Mouse (Mus musculus) forebrain, embryonic 14.5 days (tissue): Measurements from ENCODE around the gene Nudt3. TPM values are rescaled to one million over a fixed set of nuclear protein-coding genes. Genes with fewer than 3 reads are reported as not detected.

Source experiments
- ATAC-seq: fragments of 200-750 bp; cut with Nextera tagmentation; 2 replicates; pipeline ENCODE4 v1.8.0; 2017; ENCODE audit warnings: mild to moderate bottlenecking, moderate library complexity
- DNase-seq: peaks from one replicate; pipeline ENCODE4 v3.0.0-alpha.2; 2015; ENCODE audit warnings: low spot score
- H3K27ac ChIP-seq: fragments of 300-500 bp; sonication (generic); 2 replicates; pipeline ENCODE4 v1.5.1; 2014; ENCODE audit warnings: low read depth, mild to moderate bottlenecking, control low read depth, low read length, moderate library complexity
- H3K27me3 ChIP-seq: fragments of 300-500 bp; sonication (generic); replicated peaks from 2 replicates; pipeline ENCODE4 v1.6.1; 2014; ENCODE audit warnings: low read length, control low read depth, mixed read lengths; ENCODE audit not compliant: control insufficient read depth, insufficient read depth
- H3K36me3 ChIP-seq: fragments of 300-500 bp; sonication (generic); 2 replicates; pipeline ENCODE4 v1.6.1; 2014; ENCODE audit warnings: low read length, control low read depth; ENCODE audit not compliant: control insufficient read depth, insufficient read depth
- H3K4me1 ChIP-seq: fragments of 300-500 bp; sonication (generic); 2 replicates; pipeline ENCODE4 v1.6.1; 2014; ENCODE audit warnings: antibody characterized with exemption, low read length, control low read depth; ENCODE audit not compliant: control insufficient read depth, insufficient read depth
- H3K4me2 ChIP-seq: fragments of 300-500 bp; sonication (generic); 2 replicates; pipeline ENCODE4 v1.6.1; 2014; ENCODE audit warnings: mild to moderate bottlenecking, control low read depth, low read length
- H3K4me3 ChIP-seq: fragments of 300-500 bp; sonication (generic); 2 replicates; pipeline ENCODE4 v1.5.1; 2014; ENCODE audit warnings: low read depth, low read length, control low read depth
- H3K9ac ChIP-seq: fragments of 300-500 bp; sonication (generic); 2 replicates; pipeline ENCODE4 v1.6.1; 2014; ENCODE audit warnings: mild to moderate bottlenecking, low read length, control low read depth, moderate library complexity
- H3K9me3 ChIP-seq: fragments of 300-500 bp; sonication (generic); replicated peaks from 2 replicates; pipeline ENCODE4 v1.6.1; 2016; ENCODE audit warnings: low read length, control low read depth, mixed read lengths; ENCODE audit not compliant: control insufficient read depth
- WGBS: fragments of 180-500 bp; shearing (Covaris S2); extraction: QIAGEN DNeasy Blood & Tissue Kit; methylation state at CpG from one replicate; pipeline ENCODE4 v1.1.7; 2014; 5-methylcytosine and 5-hydroxymethylcytosine counted together
- polyA plus RNA-seq: library from polyadenylated mRNA; unstranded; fragments of >200 nt; fragmentation: Nextera tagmentation; extraction: Ambion mirVana; gene quantifications from 2 replicates; pipeline ENCODE4 v1.2.1, GENCODE M21; 2014

The Nudt3 gene
- polyA plus RNA-seq, 1 experiment from 2014 or later: 175 TPM

GRCm38 (mm10) chr17:27595659-27596375 is 27.5 kb downstream of the Nudt3 start:
- H3K27ac ChIP-seq: no peak overlapping the region

DNA sequence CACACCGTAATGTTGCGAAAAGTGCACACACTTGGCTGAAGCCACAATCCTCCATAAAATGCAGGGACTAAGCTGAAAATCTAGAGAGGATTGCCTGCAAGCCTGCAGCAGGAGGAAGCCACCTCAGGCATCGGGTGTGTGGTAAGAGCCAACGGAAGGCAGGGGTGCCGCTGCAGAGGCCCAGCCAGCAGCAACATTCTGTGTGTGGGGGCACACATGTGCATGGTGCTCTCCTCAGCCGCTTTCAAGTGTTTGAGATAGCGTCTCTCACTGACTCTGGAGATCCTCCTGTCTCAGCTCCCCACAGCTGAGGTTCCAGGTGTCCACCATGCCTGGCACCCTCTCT is 30.8 kb downstream of the Nudt3 start:
- Histone ChIP-seq H3K4me3 (no peak overlapping the region), H3K4me1 (no peaks in the 10 kb centered on the region), H3K9me3 (no peaks in the 10 kb centered on the region), H3K27ac (no peak overlapping the region), H3K36me3 (peaks cover 87% of the 10 kb centered on the region), H3K9ac (no peak overlapping the region), H3K4me2 (no peak overlapping the region), H3K27me3 (no peaks in the 10 kb centered on the region)
- WGBS: 98% methylated on average over 7 of the region's 7 CpGs
- DNase-seq: no peak
- no peak for ATAC-seq

More at GRCm38 (mm10) chr17:27595659-27596375, 27.5 kb downstream of the Nudt3 start:
- no peak for ATAC-seq
- DNase-seq: no peak
- peaks cover 60% of the 10 kb centered on the region for H3K36me3 ChIP-seq
- no peaks in the 10 kb centered on the region for H3K4me1 ChIP-seq
- no peak overlapping the region for H3K4me3 ChIP-seq
- no peaks in the 10 kb centered on the region for H3K27me3 ChIP-seq
- H3K9ac ChIP-seq: no peak overlapping the region
- no peak overlapping the region for H3K4me2 ChIP-seq
- H3K9me3 ChIP-seq: no peaks in the 10 kb centered on the region
- WGBS: 92% methylated on average over 15 of the region's 15 CpGs

DNA sequence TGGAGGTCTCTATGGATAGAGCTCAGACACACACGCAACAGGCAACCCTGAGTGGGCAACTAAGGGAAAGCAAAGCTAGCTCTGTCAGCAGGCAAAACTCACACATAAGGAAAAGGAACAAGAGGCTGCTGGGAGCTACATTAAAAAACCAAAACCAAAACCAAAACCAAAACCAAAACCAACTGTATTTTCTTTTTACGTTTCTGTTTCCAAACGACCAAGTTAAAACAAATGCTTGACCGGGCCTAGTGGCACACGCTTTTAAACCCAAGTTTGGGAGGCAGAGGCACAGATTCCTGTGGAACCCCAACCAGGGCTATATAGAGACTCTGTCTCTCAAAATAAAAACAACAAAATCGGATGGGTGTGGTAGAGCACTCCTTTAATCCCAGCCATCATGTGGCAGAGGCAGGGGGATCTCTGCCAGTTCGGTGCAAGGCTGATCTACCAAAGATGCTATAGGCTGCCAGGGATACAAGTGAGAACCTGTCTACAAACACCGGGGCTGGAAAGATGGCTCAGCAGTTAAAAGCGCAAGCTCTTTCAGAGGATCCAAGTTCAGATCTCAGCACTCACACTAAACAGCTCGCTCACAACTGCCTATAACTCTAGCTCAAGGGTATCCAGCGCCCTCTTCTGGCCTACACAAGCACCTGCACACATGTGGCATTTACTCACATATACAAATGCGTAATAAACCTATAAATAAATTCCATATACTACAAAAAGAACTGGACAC is 31.3 kb downstream of the Nudt3 start:
- no peaks in the 10 kb centered on the region for H3K27me3 ChIP-seq
- no peak overlapping the region for H3K27ac ChIP-seq
- H3K4me2 ChIP-seq: no peak overlapping the region
- DNase-seq (no peak), ATAC-seq (no peak)
- H3K9ac ChIP-seq: no peak overlapping the region
- H3K36me3 ChIP-seq: peaks cover 88% of the 10 kb centered on the region
- H3K9me3 ChIP-seq: no peaks in the 10 kb centered on the region
- H3K4me1 ChIP-seq: no peaks in the 10 kb centered on the region
- 88% methylated on average over 12 of the region's 12 CpGs for WGBS
- no peak overlapping the region for H3K4me3 ChIP-seq

- Histone ChIP-seq H3K9me3 (no peaks in the 10 kb centered on the region), H3K4me3 (no peak overlapping the region), H3K36me3 (peaks cover 70% of the 10 kb centered on the region), H3K9ac (no peak overlapping the region), H3K4me2 (no peak overlapping the region), H3K4me1 (no peaks in the 10 kb centered on the region), H3K27me3 (no peaks in the 10 kb centered on the region), H3K27ac (no peak overlapping the region)
- DNase-seq (no peak), ATAC-seq (no peak)
- 80% methylated on average over 8 of the region's 8 CpGs for WGBS
Observed at GRCm38 (mm10) chr17:27588231-27588630, 35.1 kb downstream of the Nudt3 start.

GRCm38 (mm10) chr17:27587252-27587651 is 36.0 kb downstream of the Nudt3 start:
- no peaks in the 10 kb centered on the region for H3K27me3 ChIP-seq
- no peak overlapping the region for H3K4me3 ChIP-seq
- WGBS: 87% methylated on average over 12 of the region's 12 CpGs
- no peak for DNase-seq
- H3K9me3 ChIP-seq: no peaks in the 10 kb centered on the region
- peaks cover 70% of the 10 kb centered on the region for H3K36me3 ChIP-seq
- H3K4me2 ChIP-seq: no peak overlapping the region
- no peak overlapping the region for H3K27ac ChIP-seq
- no peak overlapping the region for H3K9ac ChIP-seq
- ATAC-seq: no peak
- H3K4me1 ChIP-seq: no peaks in the 10 kb centered on the region

- Histone ChIP-seq H3K4me1 (no peaks in the 10 kb centered on the region), H3K27ac (no peak overlapping the region), H3K9me3 (no peaks in the 10 kb centered on the region), H3K36me3 (peaks cover 72% of the 10 kb centered on the region), H3K9ac (no peak overlapping the region), H3K4me2 (no peak overlapping the region), H3K27me3 (no peaks in the 10 kb centered on the region), H3K4me3 (no peak overlapping the region)
- ATAC-seq: no peak
- DNase-seq: no peak
- WGBS: 71% methylated on average over 9 of the region's 9 CpGs
Observed at GRCm38 (mm10) chr17:27586661-27587060, 36.6 kb downstream of the Nudt3 start.

- H3K4me3 ChIP-seq: no peak overlapping the region
- H3K27me3 ChIP-seq: no peaks in the 10 kb centered on the region
- no peaks in the 10 kb centered on the region for H3K4me1 ChIP-seq
- H3K9ac ChIP-seq: no peak overlapping the region
- peaks cover 77% of the 10 kb centered on the region for H3K36me3 ChIP-seq
- DNase-seq (no peak), ATAC-seq (no peak)
- 91% methylated on average over 13 of the region's 13 CpGs for WGBS
- no peaks in the 10 kb centered on the region for H3K9me3 ChIP-seq
- H3K27ac ChIP-seq: no peak overlapping the region
- no peak overlapping the region for H3K4me2 ChIP-seq
Observed at GRCm38 (mm10) chr17:27583185-27583894, 40.0 kb downstream of the Nudt3 start.

- ATAC-seq (no peak), DNase-seq (no peak)
- Histone ChIP-seq H3K4me2 (no peak overlapping the region), H3K4me1 (no peaks in the 10 kb centered on the region), H3K36me3 (peaks cover 79% of the 10 kb centered on the region), H3K9ac (no peak overlapping the region), H3K9me3 (no peaks in the 10 kb centered on the region), H3K4me3 (no peak overlapping the region), H3K27ac (no peak overlapping the region), H3K27me3 (no peaks in the 10 kb centered on the region)
- 92% methylated on average over 20 of the region's 20 CpGs for WGBS
Observed at GRCm38 (mm10) chr17:27580392-27581068, 42.8 kb downstream of the Nudt3 start.
